Mouse (Mus musculus): ENCODE data around the gene Itgb6. TPM values are rescaled to one million over a fixed set of nuclear protein-coding genes. Genes with fewer than 3 reads are reported as not detected.

The Itgb6 gene
- polyA plus RNA-seq, 1 experiment from 2014 or later = not detected

DNA sequence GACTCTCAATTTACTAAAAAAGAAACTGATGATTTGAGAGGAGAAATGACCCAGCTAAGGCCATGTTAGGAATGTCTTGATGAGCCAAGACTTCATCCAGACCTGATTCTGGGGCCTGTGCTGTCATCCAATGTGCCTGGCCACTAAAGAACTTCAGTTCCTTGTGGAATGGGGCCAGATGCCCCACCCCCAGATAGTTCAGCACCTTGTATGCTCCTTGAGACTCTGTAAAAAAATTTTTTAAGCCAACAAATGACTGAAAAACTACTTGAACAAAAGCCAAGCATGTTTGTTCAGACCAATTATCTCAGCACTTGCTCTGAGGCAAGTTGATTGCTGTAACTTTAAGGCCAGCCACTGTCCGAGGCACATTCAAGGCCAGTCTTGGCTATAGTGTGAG, 59.4 kb downstream of the Itgb6 start:
- H3K4me2 ChIP-seq = no peak overlapping the region
- no peak overlapping the region for H3K9ac ChIP-seq
- H3K27me3 ChIP-seq = no peaks in the 10 kb centered on the region
- no peaks in the 10 kb centered on the region for H3K4me1 ChIP-seq
- no peak overlapping the region for H3K4me3 ChIP-seq
- no peak overlapping the region for H3K27ac ChIP-seq
- 59% methylated on average over 1 of the region's 1 CpGs for WGBS
- H3K36me3 ChIP-seq (ENCODE audit: poor library complexity, severe bottlenecking) = no peaks in the 10 kb centered on the region
- H3K9me3 ChIP-seq (replicated peaks) = no peaks in the 10 kb centered on the region
- no peak for ATAC-seq

- no peak for ATAC-seq
- 93% methylated on average over 4 of the region's 4 CpGs for WGBS
- no peak overlapping the region for H3K27ac ChIP-seq
These were observed 62.5 kb downstream of the Itgb6 start for GRCm38 (mm10) chr2:60659993-60660392.

DNA sequence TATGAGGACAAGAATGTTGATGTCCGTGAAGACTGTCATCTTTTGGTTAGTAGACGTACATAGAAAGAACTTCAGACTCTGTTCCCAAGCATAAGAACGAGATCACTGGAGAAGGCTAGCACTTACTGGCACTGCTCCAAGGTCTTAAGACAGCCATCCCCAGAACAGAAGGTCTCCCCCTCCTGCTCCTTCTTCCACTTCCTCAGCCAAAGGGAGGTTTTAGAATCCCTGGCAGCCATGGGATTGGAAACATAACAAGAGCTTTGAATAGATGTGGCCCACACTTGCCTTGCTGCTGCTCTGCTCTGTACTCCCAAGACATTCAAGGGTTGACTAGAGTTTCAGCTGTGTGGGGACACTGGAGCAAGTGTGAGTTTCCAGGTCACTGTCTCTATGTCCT, 63.5 kb downstream of the Itgb6 start:
- ATAC-seq = no peak

More at GRCm38 (mm10) chr2:60659993-60660392, 62.5 kb downstream of the Itgb6 start:
- Histone ChIP-seq H3K4me1 (no peaks in the 10 kb centered on the region), H3K36me3 (ENCODE audit: poor library complexity, severe bottlenecking) (no peaks in the 10 kb centered on the region), H3K4me3 (no peak overlapping the region), H3K9me3 (replicated peaks) (no peaks in the 10 kb centered on the region), H3K4me2 (no peak overlapping the region), H3K9ac (no peak overlapping the region), H3K27me3 (no peaks in the 10 kb centered on the region)

GRCm38 (mm10) chr2:60654828-60655227, 67.6 kb downstream of the Itgb6 start:
- Histone ChIP-seq H3K36me3 (ENCODE audit: poor library complexity, severe bottlenecking) (no peaks in the 10 kb centered on the region), H3K27ac (no peak overlapping the region), H3K9ac (no peak overlapping the region), H3K9me3 (replicated peaks) (no peaks in the 10 kb centered on the region), H3K4me1 (no peaks in the 10 kb centered on the region), H3K4me2 (no peak overlapping the region), H3K27me3 (no peaks in the 10 kb centered on the region), H3K4me3 (no peak overlapping the region)
- 78% methylated on average over 4 of the region's 4 CpGs for WGBS
- no peak for ATAC-seq

More for the DNA sequence above, 63.5 kb downstream of the Itgb6 start:
- 79% methylated on average over 3 of the region's 3 CpGs for WGBS
- Histone ChIP-seq H3K4me2 (no peak overlapping the region), H3K27ac (no peak overlapping the region), H3K36me3 (ENCODE audit: poor library complexity, severe bottlenecking) (no peaks in the 10 kb centered on the region), H3K4me1 (no peaks in the 10 kb centered on the region), H3K27me3 (no peaks in the 10 kb centered on the region), H3K4me3 (no peak overlapping the region), H3K9me3 (replicated peaks) (no peaks in the 10 kb centered on the region), H3K9ac (no peak overlapping the region)

GRCm38 (mm10) chr2:60650155-60650554, 72.3 kb downstream of the Itgb6 start:
- Histone ChIP-seq H3K4me1 (no peaks in the 10 kb centered on the region), H3K4me2 (no peak overlapping the region), H3K27me3 (no peaks in the 10 kb centered on the region), H3K9ac (no peak overlapping the region), H3K27ac (no peak overlapping the region), H3K4me3 (no peak overlapping the region), H3K36me3 (ENCODE audit: poor library complexity, severe bottlenecking) (no peaks in the 10 kb centered on the region), H3K9me3 (replicated peaks) (no peaks in the 10 kb centered on the region)
- WGBS = 96% methylated on average over 5 of the region's 5 CpGs
- no peak for ATAC-seq

DNA sequence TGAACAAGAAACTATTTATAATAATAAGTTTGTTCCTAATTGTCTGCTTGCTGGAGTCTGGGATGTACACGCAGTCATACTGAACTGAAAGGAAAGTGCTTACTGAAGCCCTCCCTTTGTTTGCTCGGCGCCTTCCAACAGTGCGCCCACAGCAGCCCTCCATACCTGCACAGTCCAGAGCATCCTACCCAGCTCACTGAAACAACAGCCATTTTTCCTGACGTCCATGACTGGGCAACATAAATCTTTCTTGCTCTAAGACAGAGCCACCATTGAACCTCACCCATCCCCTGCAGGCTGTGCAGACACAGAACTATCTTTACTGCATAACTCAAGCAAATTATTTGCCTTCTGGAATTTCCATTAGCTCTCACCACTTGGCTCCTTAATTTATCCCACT, 74.8 kb downstream of the Itgb6 start:
- no peaks in the 10 kb centered on the region for H3K9me3 ChIP-seq (replicated peaks)
- H3K4me2 ChIP-seq = no peak overlapping the region
- H3K4me1 ChIP-seq = no peaks in the 10 kb centered on the region
- no peaks in the 10 kb centered on the region for H3K36me3 ChIP-seq (ENCODE audit: poor library complexity, severe bottlenecking)
- ATAC-seq = no peak
- H3K9ac ChIP-seq = no peak overlapping the region
- H3K27ac ChIP-seq = no peak overlapping the region
- H3K27me3 ChIP-seq = no peaks in the 10 kb centered on the region
- WGBS = 39% methylated on average over 5 of the region's 5 CpGs
- H3K4me3 ChIP-seq = no peak overlapping the region

DNA sequence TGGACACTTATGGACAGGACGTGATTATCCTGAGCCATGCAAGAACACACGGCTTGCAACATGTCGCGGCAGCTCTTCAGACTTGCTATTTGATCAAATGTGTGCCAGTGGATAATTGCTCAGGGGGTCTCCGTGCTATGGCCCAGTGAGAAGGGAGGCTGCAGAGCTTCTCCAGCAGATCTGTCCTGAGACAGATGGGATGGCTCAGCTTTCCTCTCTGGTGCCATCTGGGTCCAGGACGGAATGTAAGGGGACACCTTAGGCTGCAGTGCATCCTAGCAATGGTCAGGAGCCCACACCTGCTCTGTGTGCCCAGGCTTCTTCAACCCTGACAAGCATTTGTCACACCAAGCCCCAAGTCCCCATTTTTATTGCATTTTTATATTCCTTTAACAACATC, 75.9 kb downstream of the Itgb6 start:
- WGBS = 89% methylated on average over 6 of the region's 6 CpGs

GRCm38 (mm10) chr2:60643406-60643805, 79.0 kb downstream of the Itgb6 start:
- ATAC-seq = 0 out of 2 replicates have a peak, but pooled peaks have one; percentile 36
- Histone ChIP-seq H3K9ac (no peak overlapping the region), H3K4me2 (no peak overlapping the region), H3K4me3 (no peak overlapping the region), H3K36me3 (ENCODE audit: poor library complexity, severe bottlenecking) (no peaks in the 10 kb centered on the region), H3K9me3 (replicated peaks) (no peaks in the 10 kb centered on the region), H3K4me1 (no peaks in the 10 kb centered on the region), H3K27me3 (peaks cover 17% of the 10 kb centered on the region), H3K27ac (no peak overlapping the region)
- 58% methylated on average over 3 of the region's 3 CpGs for WGBS

More for the DNA sequence above, 75.9 kb downstream of the Itgb6 start:
- Histone ChIP-seq H3K9me3 (replicated peaks) (no peaks in the 10 kb centered on the region), H3K4me1 (no peaks in the 10 kb centered on the region), H3K4me2 (no peak overlapping the region), H3K4me3 (no peak overlapping the region), H3K27ac (no peak overlapping the region), H3K27me3 (peaks cover 4% of the 10 kb centered on the region; the same call in 1 of the 2 replicates), H3K9ac (no peak overlapping the region), H3K36me3 (ENCODE audit: poor library complexity, severe bottlenecking) (no peaks in the 10 kb centered on the region)
- no peak for ATAC-seq

DNA sequence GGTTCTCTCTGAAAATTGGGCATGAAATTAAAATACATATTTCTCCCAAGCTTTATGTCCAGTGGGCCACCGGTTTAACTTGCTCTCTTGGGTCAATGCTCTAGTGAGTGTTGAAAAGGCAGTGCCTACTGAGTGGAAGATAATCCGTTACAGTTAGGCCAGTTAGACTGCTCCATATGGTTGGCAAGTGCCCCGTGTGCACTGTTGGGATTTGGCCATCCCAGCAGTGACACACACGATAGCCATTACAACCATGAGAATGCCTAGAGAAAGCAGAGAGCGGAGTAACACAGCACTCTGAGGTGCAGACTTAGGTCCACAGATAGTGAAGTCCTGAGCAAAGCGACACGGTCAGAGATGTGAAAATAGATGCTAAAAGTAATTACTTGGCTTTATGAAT, 79.8 kb downstream of the Itgb6 start:
- no peak for ATAC-seq
- Histone ChIP-seq H3K36me3 (ENCODE audit: poor library complexity, severe bottlenecking) (no peaks in the 10 kb centered on the region), H3K27me3 (peaks cover 23% of the 10 kb centered on the region), H3K4me3 (no peak overlapping the region), H3K9ac (no peak overlapping the region), H3K9me3 (replicated peaks) (no peaks in the 10 kb centered on the region), H3K27ac (no peak overlapping the region), H3K4me1 (no peaks in the 10 kb centered on the region; the same call in 1 of the 2 replicates), H3K4me2 (no peak overlapping the region)
- 87% methylated on average over 7 of the region's 7 CpGs for WGBS

DNA sequence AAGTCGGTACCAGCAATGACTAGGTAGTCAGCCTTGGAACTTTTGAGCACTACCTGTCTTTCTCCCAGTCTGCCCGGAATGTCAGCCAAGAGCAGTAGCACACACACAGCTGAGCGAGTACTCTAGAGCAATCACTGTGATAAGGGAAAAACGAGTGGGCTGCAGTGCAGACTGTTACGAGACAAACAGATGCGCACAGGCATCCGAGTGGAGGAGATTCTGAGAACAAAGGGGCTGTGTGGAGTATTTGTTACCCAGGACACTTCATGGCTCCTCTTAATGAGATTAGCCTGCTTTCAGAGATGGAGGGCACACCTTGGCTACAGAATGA, 82.1 kb downstream of the Itgb6 start:
- Histone ChIP-seq H3K4me1 (peaks cover 19% of the 10 kb centered on the region), H3K9me3 (replicated peaks) (no peaks in the 10 kb centered on the region), H3K27ac (no peak overlapping the region), H3K36me3 (ENCODE audit: poor library complexity, severe bottlenecking) (no peaks in the 10 kb centered on the region), H3K4me3 (no peak overlapping the region), H3K9ac (no peak overlapping the region), H3K27me3 (peaks cover 30% of the 10 kb centered on the region), H3K4me2 (no peak overlapping the region)
- WGBS = 45% methylated on average over 7 of the region's 7 CpGs
- ATAC-seq = no peak

GRCm38 (mm10) chr2:60639617-60640341, 82.7 kb downstream of the Itgb6 start:
- Histone ChIP-seq H3K9me3 (replicated peaks) (no peaks in the 10 kb centered on the region), H3K36me3 (ENCODE audit: poor library complexity, severe bottlenecking) (no peaks in the 10 kb centered on the region), H3K4me1 (peaks cover 19% of the 10 kb centered on the region), H3K27ac (no peak overlapping the region), H3K27me3 (peaks cover 32% of the 10 kb centered on the region), H3K9ac (no peak overlapping the region), H3K4me2 (no peak overlapping the region), H3K4me3 (no peak overlapping the region)
- 65% methylated on average over 10 of the region's 10 CpGs for whole genome bisulfite sequencing
- ATAC-seq = no peak

DNA sequence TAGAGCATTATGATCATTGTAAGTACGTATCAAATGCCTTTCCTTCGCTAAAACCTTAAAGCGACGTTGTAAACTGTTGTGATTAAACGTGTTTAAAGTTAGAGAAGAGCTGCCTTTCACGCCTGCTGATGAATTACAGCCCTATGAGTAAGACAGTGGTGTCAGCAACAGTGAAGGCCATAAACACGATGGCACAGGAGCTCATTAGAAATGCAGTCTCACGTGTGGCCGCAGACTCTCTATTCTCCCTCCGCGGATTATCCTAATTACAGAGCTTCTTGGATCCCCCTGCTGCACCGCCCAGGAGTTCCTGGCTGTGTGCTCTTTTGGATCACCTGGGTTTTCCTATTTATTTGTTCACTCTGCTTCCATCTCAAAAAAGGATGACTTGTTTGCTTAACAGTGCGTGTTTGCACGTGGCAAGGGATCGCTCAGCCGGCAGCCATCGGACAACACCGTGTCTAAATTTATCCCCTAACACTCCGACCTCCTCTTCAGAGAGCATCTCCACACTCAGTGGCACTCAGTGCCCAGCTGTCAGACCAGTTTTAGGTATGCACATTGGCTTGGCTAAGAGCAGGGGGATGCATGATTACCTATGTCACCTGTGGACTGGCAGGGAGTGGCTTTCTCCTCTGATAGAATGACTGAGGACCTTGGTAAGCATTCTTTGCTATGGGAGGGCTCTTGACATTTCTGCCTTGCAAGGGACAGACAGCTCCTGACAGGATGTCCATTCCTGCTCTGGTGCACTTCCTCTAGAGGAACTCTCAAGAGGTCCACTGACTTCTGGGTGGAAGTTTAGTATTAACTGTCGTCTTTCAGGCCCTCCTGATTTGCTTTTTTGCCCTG, 85.3 kb downstream of the Itgb6 start:
- H3K9ac ChIP-seq = no peak overlapping the region
- no peak overlapping the region for H3K4me3 ChIP-seq
- WGBS = 21% methylated on average over 20 of the region's 20 CpGs
- no peaks in the 10 kb centered on the region for H3K36me3 ChIP-seq (ENCODE audit: poor library complexity, severe bottlenecking)
- no peak overlapping the region for H3K27ac ChIP-seq
- no peaks in the 10 kb centered on the region for H3K9me3 ChIP-seq (replicated peaks)
- H3K27me3 ChIP-seq = peaks cover 43% of the 10 kb centered on the region
- peak overlapping the region; percentile 48 for H3K4me2 ChIP-seq
- peaks cover 19% of the 10 kb centered on the region for H3K4me1 ChIP-seq
- peak; percentile 75 for ATAC-seq

Measured in forebrain, embryonic 13.5 days (tissue).